Mouse (Mus musculus): ENCODE measurements at regions not wholly inside any gene's neighbourhood (a gene's known extent, or its start where the extent isn't known, plus 50 kb on each side); places are given as distances from the start of the nearest gene placed in this dataset.

DNA sequence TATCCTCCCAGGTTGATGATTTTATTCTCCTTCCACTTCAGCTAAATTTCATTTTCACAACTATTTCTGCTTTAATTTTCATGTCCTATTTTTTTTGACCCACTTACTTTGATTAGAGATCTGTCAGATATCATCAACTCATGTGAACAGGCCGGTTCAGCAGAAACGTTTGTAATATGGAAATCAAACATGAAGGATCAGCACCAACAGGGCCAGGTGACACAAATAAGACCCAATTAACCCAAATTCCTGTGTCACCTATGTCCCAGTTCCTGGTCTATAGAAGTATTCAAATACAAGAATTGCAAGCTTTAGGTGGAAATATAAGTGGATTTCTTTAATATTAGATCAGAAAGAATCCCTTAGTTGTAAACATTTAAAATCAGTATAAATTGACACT, 332.7 kb downstream of the 1700017N19Rik start:
- no peak for DNase-seq (ENCODE audit: low spot score in 2 of 2)

DNA sequence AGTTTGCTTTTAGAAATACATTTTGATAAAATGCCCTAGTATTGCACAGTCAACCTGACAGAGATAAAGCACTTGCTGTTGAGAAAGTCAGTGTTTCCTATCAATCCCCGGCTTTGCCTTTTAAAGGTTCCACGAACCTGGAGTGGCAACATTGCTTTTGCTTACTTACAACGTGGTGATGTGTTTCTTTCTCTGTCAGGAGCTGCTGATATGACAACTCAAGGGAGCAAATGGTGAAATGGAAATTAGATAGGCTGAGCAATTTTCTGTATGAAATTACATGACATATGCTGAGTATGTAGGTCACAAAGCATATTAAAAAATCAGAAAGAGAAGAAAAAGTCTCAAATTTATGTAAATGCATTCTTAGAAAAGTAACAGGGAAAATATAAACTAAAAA, 336.8 kb downstream of the 1700017N19Rik start:
- no peak for DNase-seq (ENCODE audit: low spot score in 2 of 2)

DNA sequence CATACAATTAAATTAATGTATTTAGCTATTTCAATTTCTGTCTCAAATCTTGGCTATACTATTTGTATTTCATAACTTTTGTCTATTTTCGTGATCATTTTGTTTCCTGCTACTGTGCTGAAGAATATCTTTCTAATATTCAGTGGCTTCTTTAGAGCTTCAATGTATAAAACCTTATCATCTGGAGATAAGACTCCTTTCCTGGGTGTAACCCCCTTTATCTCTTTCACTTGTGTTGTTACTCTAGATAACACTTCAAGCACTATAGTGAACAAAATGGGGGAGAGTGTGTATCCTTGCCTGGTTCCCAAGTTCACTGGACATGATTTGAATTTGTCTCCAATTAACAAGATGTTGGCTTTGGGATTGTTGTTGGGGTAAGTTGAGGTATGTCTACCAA, 341.5 kb downstream of the 1700017N19Rik start:
- no peak for DNase-seq (ENCODE audit: low spot score in 2 of 2)

DNA sequence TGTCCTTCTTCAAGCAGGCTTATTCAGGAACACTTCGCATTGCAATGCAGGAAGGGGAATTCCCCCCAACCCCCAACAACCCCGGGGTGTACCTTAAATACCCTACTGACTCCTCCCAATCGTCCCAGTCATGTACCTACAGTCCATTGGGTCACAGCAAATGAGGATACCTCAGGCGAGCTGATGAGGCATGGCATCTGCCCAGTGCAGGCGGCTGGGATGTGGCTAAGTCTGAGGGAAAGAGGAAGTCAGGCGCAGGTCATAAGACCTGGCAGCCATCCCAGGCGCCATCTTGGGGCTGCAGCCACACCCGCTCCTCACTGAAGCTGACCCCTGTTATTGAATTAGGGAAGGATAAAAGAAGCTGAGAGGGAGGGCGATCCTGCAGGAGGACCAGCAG, 368.1 kb downstream of the 1700017N19Rik start:
- DNase-seq (ENCODE audit: low spot score in 2 of 2), result no peak

DNA sequence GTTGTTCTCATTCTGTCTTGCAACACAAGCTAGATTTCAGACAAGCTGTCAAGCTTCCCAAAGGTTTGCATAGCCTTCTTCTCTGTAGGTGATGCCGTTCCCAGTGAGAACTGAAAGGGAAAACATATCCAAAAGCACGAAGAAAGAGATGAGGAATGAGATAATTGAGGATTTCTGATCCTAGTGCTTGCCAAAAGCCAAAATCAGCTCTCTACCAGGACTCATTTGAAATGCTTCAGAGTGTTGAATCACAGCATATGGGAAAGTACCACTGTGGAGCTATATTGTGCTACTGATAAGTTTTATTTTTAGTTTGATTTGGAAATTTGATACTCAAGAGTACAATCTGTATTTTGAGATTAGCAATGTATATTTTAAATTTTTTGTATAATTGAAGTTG, 413.2 kb downstream of the 1700017N19Rik start:
- DNase-seq (ENCODE audit: low spot score in 2 of 2), result no peak

DNA sequence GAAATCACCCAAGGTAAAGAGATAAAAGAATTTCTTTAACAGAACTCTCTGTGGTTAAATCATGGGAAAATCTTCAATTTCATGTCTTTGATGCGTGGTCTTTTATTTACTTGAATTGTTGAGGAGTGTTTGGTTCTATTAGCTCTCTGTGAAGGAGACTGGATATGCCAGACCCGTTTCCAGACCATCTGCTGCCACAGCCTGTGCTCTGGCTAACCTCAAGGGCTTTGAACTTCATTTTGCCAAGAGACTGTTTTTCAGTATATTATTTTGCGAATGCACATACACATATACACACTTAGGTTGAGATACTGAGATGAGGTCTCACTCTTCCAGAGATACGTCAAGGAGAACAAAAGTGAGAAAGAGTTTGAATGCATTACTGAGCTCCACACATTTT, 414.4 kb downstream of the 1700017N19Rik start:
- no peak for DNase-seq (ENCODE audit: low spot score in 2 of 2)

DNA sequence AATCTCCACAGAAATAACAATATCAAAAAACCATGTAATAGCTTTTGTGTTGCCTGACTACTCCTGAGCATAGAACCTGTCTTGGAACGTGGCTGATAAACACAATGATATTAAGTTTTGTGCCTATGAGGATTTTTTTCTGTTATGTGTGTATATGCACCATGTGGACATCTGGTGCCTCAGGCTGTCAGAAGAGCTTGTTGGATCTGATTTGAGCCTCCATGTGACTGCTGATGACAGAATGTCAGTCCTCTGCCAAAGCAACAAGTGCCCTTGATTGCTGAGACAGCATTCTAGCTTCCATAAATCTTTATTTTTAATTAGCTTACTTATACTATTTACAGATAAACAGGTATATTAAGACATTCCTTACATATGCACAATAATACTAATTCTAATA, 425.1 kb downstream of the 1700017N19Rik start:
- no peak for DNase-seq (ENCODE audit: low spot score in 2 of 2)

DNA sequence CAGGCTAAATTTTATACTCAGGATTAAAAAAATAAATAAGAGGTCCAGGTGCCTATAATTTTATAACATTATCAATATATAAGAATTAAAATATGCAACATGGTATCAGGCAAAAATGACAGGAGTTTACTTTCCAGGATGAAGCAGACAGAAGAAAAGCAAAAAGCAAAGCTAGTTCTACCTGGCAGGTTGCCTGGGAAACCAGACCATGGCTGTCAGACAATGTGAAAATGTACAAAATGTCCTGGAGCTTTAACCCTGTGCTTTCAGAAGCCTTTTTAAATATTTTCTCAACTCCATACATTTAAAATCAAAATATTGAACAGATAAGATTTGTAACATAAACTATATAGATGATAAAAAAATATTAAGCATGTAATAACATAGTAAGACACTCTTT, 448.3 kb downstream of the 1700017N19Rik start:
- no peak for DNase-seq (ENCODE audit: low spot score in 2 of 2)

DNA sequence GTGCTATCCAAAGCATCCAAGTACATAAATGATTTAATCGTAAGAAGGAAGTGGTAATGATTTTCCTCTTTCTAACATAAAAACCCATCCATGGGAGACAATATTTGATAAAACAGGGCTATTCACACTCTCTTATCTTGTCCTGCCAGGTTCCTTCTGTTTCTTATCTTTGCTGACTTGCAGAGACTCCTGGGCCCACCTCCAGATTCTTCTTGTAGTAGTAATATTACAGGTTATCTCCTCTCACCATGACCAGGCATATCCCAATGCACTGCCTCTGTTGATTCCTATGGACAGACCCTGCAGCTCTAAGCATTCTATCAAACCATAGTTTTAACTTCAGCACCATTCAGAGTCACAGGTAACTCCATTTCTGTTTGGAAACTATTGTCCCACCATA, 448.8 kb downstream of the 1700017N19Rik start:
- no peak for DNase-seq (ENCODE audit: low spot score in 2 of 2)

Data from frontal cortex, postnatal 10 days (tissue).